Mouse (Mus musculus) heart, postnatal 4 days (tissue): ENCODE results near the gene Focad. TPM values are rescaled to one million over a fixed set of nuclear protein-coding genes. Genes with fewer than 3 reads are reported as not detected.

Experiments used
- DNase-seq: peaks from one replicate; pipeline ENCODE4 v3.0.0; 2021
- total RNA-seq, 2 experiments: library from RNA; stranded (reverse); gene quantifications; 2 replicates each; pipeline ENCODE4 v1.2.3; 2021

Focad gene
- total RNA-seq, 2 experiments from 2014 or later = 15.0 to 18.3 TPM

- DNase-seq = no peak
These were observed 62.5 kb downstream of the Focad start for GRCm38 (mm10) chr4:88156961-88157360.

- DNase-seq = no peak
These were observed 63.2 kb downstream of the Focad start for GRCm38 (mm10) chr4:88157644-88158043.

GRCm38 (mm10) chr4:88159256-88159655 lies 64.8 kb downstream of the Focad start:
- DNase-seq = no peak

GRCm38 (mm10) chr4:88159700-88160099 lies 65.3 kb downstream of the Focad start:
- DNase-seq = no peak

GRCm38 (mm10) chr4:88163511-88164247 lies 69.2 kb downstream of the Focad start:
- DNase-seq = no peak

GRCm38 (mm10) chr4:88167008-88167862 lies 72.8 kb downstream of the Focad start:
- no peak for DNase-seq

GRCm38 (mm10) chr4:88175058-88175974 lies 80.9 kb downstream of the Focad start:
- no peak for DNase-seq

GRCm38 (mm10) chr4:88179296-88179695 lies 84.9 kb downstream of the Focad start:
- no peak for DNase-seq

GRCm38 (mm10) chr4:88184293-88184692 lies 89.9 kb downstream of the Focad start:
- DNase-seq = no peak

GRCm38 (mm10) chr4:88185872-88186426 lies 91.5 kb downstream of the Focad start:
- DNase-seq = no peak

GRCm38 (mm10) chr4:88187649-88188048 lies 93.2 kb downstream of the Focad start:
- DNase-seq = no peak

GRCm38 (mm10) chr4:88189495-88189894 lies 95.1 kb downstream of the Focad start:
- no peak for DNase-seq

- DNase-seq = no peak
These were observed 99.8 kb downstream of the Focad start for GRCm38 (mm10) chr4:88194256-88194655.

GRCm38 (mm10) chr4:88195898-88196495 lies 101.6 kb downstream of the Focad start:
- DNase-seq = no peak

GRCm38 (mm10) chr4:88196500-88196912 lies 102.1 kb downstream of the Focad start:
- no peak for DNase-seq

- DNase-seq = no peak
These were observed 102.8 kb downstream of the Focad start for GRCm38 (mm10) chr4:88197244-88197643.

GRCm38 (mm10) chr4:88199186-88199585 lies 104.8 kb downstream of the Focad start:
- no peak for DNase-seq

- DNase-seq = no peak
These were observed 106.6 kb downstream of the Focad start for GRCm38 (mm10) chr4:88201047-88201446.

GRCm38 (mm10) chr4:88208676-88209075 lies 114.2 kb downstream of the Focad start:
- no peak for DNase-seq

GRCm38 (mm10) chr4:88209351-88209814 lies 115.0 kb downstream of the Focad start:
- peak; percentile 27 for DNase-seq

GRCm38 (mm10) chr4:88210602-88211001 lies 116.2 kb downstream of the Focad start:
- no peak for DNase-seq
